Mouse (Mus musculus): Measurements from ENCODE around the gene Tgoln1.

Tgoln1 gene

DNA sequence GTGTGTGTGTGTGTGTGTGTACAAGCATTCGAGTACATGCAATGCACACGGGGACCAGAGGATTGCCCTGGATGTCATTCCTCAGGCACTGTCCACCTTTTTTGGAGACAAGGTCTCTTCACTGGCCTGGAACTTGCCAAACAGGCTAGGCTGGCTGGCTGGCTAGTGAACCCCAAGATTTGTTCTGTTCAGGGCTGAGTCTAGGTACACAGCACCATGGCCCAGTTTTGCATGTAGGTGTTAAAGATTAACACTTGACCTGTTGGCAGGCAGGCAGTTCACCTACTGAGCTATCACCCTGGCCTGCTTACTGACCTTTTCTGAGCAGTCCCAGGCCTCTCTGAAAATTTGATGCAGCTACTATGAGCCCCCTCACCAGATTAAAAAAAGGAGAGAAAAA is 13.6 kb upstream of the Tgoln1 start:
- DNase-seq (ENCODE audit: extremely low read depth, low read depth), result no peak

DNA sequence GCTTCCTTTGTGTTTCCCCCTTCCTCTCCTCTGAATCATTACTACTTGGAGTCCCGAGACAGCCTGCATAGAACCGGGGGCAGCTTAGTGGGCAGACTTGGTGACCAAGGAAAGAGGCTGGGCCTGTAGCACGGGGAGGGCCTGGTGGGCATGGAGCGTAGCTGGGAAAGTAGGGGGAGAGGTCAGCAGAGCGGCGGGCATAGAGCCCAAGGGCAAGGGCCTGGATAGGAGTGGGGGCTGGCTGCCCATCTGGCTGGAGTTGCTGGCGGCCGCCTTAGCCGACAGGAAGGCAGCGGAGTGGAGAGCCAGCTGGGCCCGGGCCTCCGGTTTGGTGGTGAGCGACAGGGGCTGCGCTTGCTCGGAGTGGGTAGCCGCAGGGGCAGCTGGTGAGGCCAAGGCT is 10.5 kb upstream of the Tgoln1 start:
- no peak for DNase-seq (ENCODE audit: extremely low read depth, low read depth)

DNA sequence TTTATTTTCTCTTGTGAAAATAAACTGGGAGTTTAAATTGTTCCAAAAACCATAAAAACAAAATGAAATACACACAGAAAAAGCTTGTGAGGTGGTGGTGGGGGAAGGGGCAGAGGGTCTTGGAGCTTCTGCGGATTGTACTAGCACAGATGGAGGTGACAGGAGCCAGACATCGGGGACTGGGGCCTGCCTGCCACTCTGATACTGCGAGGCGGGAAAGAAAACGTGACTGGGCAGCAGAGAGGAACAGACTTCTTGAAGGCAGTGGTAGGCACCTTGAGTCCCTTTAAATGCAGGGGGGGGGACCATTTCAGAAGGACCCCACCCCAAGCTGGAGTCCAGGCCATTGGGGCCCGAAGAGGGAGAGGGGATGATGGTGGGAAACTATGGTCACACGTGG is 9.6 kb upstream of the Tgoln1 start:
- no peak for DNase-seq (ENCODE audit: extremely low read depth, low read depth)

DNA sequence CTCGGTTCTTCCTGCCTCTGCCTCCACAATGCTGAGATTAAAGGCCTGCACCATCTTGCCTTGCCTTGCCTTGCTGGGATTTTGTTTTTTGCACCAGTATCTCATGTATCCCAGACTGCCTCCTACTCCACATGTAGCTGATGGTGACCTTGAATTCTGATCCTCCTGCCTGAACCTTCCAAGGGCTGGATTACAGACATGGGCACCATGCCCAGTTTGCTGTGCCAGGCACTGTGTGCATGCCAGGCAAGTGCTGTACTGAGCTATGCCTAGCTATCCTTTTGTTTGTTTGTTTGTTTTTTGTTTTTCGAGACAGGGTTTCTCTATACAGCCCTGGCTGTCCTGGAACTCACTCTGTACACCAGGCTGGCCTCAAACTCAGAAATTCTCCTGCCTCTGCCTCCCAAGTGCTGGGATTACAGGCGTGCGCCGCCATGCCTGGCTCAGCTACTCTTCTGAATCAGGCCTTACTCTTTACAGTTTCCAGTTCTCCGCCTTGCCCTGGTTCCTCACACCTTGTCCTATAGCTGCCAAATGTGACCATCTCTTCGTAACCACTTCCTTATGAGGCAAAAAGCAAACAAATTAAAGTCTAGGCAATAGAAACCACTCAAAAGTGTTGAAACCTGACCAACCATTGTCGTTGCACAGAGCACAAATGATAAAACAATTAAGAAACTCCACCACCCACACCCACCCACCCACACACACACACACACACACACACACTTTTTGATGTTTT is 7.0 kb upstream of the Tgoln1 start:
- no peak for DNase-seq (ENCODE audit: extremely low read depth, low read depth)

DNA sequence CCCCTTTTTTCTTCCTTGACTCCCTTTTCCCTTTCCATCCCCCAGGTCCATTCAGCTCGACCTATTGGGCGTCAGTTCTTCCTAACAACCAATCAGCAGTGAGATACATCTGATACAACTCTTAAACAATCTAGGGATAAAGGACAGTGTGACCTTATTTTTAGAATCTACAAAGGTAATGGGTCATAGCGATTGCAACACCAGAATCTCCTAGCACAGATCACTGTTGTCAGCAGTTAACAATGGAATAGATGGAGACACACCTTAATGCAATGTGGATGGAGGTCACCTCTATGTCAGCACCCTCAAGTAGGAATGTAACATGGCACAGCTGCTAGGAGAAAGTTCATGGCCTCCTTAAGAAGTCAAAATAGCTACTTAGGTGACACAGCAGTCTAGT is 6.1 kb upstream of the Tgoln1 start:
- no peak for DNase-seq (ENCODE audit: extremely low read depth, low read depth)

DNA sequence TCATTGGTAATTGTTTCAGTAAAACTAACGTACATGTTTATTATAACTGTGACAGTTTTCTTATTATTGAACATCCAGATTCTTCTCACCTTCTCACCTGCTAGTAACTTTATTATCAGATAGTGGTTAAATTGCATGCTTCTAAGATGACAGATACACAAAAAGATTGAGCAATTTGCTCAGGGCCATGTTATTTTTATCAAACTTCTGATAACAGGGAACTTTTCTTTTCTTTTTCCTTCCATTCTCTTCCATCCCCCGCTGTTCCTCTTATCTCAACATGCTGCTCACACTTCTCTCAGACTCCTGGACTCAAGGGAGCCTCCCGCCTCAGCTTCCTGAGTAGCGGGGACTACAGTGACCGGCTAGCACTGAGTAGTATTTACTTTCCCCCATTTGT is 4.1 kb upstream of the Tgoln1 start:
- no peak for DNase-seq (ENCODE audit: extremely low read depth, low read depth)

DNA sequence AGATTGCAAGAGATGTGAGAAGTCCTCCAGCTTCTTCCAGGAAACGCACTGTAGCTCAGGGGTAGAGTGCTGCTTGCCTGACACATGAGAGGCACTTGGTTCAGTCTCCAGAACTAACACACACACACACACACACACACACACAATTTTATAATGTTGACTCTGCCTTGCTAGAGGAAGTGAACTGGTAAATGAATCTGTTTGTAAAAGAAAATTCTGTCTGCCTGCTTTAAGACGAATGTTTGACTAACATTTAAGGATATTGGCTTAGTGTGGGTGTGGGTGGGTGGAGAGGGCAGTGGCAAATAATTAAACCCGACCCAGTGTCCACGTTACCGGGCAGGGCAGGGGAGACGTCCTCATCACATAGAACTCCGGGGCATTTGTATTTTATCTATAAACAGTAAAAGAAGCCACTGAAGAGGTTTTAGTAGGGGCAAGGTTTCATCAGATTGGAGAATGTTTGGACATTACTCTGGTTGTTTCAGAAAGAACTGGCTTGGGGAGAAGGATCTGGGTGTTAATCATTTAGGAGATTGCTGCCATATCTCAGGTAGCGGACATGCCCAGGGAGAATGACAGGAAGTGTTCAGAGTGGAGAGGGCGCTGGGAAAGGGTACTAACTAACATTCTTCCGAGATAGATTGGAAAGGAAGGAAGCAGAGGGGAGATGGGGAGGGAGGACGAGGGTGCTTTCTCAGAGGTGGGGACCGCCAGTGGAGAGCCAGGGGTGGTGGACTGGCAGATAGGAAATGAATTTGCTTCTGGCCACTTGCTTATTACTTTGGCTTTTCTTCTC is 3.1 kb upstream of the Tgoln1 start:
- DNase-seq (ENCODE audit: extremely low read depth, low read depth), result no peak

DNA sequence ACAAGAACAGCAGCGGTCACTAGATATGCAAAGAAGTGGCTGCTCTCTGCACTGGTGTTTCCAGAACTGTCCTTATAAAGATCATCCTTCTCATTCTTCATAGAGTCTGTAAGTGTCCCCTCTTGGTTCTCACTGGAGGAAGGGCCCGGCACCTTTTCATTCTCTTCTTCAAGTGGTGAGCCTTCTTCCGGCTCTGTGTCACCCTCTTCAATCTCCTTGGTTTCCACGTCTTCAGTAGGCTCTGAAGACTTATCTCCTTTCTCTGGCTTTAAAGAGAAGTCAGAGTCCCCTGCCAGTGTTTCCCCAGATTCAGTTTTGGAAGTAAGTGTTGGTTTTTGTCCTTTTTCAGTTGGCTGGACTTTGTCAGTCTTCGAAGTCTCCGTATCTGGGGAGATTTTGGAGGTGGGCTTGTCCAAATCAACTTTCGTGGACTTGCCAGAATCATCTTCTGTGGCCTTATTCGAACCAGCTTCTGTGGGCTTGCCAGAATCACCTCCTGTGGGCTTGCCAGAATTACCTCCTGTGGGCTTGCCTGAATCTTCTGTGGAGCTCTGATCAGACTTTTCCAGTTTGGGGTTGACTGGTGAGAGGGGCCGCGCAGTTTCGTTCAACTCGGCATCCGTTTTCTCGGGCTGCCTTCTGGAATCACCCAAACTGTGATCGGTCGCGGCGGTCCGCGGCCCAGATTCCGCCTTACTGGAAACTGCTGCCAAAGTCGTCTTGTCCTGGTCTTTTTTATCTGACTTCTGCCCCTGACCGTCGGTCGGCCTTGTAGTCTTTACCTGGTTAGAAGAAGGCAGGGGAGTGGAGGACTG is 1.0 kb downstream of the Tgoln1 start:
- no peak for DNase-seq (ENCODE audit: extremely low read depth, low read depth)

DNA sequence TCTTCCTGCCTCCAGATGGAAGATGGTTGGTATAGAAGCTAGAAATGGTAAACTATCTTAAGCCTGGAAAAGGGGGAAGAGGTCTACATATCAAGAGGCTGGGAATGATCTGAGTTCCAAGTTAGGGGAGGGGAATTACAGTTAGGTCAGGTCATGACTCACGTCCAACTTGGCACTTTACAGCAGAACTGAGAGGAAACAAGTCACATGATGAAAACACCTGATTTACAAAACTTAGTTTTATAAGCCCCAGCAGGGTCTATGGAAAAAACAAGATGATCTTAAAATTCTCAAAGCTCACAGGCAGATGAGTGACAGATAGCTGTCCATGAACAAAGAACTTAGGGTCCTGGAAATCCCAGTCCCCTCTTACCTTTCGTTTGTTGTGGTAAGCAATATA is 1.6 kb downstream of the Tgoln1 start:
- DNase-seq (ENCODE audit: extremely low read depth, low read depth), result no peak

DNA sequence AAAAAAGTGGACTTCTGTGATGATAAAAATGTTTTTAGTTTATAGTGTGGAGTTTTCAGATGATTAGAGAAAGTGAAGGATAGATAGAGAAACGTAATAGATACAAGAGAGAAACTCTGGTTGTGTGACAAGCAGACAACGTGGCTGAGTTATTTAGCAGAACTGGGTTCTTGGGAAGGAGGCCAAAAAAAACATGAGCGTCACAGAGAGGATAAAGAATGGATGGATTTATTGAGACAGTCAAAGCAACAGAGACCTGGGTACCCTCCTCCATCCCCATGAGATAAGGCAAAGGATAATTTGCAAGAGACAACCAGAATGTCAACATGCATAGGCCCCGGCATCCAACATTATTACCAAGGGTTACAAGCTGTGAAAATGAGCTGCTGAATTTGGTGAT is 6.5 kb downstream of the Tgoln1 start:
- DNase-seq (ENCODE audit: extremely low read depth, low read depth), result no peak

DNA sequence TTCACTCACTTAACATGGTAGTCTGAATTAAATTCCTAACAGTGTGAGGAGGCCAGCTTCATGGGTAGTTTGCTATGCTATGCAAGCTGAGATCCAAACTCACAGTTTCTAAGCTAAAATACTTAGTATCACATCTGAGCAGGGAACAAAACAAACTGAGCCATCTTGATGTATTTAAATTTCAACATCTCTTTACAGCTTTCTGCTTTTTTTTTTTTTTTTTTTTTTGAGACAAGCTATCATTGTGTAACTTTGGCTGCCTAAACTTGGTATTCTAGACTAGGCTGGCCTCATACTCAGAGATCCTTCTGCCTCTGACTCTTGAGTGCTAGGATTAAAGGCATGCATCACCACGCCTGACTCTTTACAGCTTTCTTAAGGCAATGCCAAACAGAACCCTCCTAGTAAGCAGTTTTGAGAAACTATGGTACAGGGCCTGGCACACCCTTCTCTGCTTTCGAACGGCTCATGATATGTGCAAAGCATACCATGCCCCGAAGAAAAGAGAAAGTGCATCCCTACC is 8.1 kb downstream of the Tgoln1 start:
- no peak for DNase-seq (ENCODE audit: extremely low read depth, low read depth)

DNA sequence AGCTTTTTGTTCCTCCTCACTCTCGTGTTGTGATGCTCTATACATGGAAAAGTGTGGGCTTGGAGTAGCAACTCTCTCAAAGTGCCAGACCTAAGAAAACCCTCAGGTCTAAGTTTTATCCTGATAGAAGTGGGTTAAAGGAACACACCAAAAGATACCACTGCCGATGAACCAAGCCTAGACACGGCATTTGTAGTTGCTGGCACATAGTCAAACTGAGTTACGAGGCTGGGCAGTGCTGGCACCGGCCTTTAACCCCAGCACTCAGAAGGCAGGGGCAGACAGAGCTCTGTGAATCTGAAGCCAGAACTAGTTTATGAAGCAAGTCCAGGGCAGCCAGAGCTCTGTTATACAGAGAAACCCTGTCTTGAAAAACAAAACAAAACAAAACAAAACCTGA is 9.1 kb downstream of the Tgoln1 start:
- no peak for DNase-seq (ENCODE audit: extremely low read depth, low read depth)

DNA sequence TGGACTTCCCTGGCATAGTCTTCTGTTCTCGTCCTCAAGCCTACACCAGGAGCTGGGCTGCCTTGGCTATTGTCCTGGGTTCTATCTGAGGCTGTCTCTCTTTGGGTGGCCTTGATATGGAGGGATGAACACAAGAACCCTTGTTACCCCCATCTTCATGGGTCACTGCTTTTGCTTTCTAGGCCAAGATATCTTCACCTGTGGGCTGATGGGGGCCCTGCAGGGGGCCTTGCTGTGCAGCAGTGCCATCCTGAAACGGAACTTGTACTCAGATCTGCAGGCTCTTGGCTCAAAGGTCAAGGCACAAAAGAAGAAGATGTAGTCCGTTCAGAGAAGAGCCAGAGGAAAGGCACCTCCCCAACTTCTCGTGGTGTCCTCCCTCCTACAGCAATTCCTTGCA is 9.7 kb downstream of the Tgoln1 start:
- DNase-seq (ENCODE audit: extremely low read depth, low read depth), result no peak

DNA sequence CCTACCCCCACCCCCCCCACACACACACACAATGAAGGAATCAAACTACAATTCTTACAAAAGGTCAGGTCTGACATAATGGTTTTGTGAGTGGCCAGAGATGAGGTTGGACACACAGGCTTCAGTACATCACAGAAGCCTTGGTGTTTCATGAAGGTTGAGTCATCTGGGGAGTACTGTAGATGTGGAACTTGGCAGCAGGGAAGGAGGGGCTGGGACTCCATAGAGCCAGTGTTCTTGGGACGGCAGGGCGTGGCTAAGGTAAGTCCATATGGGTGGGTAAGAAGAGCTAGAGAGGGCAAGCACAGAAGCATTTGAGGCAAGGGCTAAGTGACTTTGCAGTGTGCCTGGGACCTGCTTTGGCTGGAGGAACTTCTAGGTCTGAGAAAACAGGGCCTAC is 12.7 kb downstream of the Tgoln1 start:
- DNase-seq (ENCODE audit: extremely low read depth, low read depth), result no peak

DNA sequence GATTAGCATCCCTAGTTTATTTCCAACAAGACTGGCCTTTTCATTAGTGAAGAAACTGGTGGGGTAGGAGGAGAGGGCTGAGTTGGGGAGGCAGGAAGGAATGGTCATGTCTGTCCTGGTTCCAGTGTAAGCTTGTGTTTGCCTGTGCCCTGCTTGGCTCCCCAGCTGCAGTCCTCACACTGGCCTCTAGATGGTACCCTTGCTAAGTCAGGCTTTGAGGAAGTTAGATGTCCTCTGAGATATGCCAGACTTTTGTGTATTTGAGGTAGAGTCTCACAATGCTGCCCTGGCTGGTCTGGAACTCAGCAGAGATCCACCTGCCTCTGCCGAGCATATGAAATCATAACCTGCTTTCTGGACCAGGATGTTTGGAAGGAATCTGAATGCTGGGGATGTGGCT is 15.1 kb downstream of the Tgoln1 start:
- peak; percentile 85 for DNase-seq (ENCODE audit: extremely low read depth, low read depth)

DNA sequence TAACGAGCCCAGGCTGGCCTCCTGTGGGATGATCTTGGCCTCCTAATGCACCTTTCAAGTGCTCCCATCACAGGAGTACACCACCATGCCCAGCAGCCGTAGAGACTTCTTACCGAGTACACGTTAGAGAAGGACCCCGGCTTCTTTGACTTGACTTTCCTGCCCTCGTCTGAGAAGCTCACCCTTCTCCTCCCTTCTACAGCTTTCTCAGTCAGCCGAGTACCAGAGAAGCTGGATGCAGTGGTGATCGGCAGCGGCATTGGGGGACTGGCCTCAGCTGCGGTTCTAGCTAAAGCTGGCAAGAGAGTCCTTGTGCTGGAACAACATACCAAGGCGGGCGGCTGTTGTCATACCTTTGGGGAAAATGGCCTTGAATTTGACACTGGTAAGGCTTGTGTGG is 16.0 kb downstream of the Tgoln1 start:
- no peak for DNase-seq (ENCODE audit: extremely low read depth, low read depth)

DNA sequence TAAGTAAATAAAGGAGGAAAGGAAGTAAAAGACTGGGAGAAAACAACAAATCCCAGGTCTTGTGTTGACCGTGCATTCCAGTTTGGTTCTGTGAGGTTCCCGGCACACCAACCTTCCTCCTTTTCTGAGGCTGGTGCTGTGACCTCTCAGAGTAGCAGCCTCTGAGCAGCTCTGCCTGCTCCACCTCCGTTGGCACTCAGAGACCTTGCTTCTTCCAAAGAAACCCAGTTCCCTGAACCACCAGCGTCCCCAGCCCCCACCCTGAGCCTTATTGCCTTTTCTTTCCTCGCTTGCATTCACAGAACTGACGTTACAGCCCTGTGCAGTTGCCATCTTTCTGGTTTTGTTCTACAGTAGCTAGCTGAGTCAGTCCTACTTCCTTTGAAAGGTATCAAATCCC is 16.6 kb downstream of the Tgoln1 start:
- no peak for DNase-seq (ENCODE audit: extremely low read depth, low read depth)

DNA sequence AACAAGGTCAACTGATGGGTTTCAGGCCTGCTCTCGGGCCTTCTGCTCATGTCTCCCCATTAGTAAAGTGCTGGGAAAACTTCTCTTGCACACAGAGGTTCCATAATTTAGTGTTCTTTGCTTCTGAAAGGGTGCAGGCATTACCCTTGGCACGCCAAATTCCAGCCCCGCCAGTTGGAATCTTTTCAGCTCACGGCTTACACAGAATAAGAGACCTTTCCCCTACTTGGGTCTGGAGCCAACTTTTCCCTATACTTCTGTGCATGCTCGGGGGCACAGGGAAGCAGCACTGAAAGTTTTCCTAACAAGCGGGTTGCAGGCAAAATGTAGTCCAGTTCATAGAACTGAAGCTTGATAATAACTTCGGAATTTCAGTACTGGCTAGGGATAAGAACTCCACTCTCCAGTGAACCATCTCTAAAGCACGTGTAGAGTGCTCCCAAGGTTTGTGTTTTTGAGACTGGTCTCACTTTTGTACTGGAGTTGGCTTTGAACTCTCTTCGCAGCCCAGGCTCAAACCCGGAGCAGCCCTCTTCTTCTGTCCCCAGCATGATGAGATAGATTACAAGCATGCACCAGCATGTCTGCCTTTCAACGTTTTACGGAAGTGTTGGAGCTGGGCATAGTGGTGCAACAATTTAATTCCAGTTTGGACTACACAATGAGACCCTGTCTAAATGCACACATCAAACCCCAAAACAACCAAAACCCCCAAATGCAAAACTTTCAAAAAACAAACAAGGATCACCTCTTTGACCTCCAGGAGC is 17.8 kb downstream of the Tgoln1 start:
- DNase-seq (ENCODE audit: extremely low read depth, low read depth), result peak; percentile 56

DNA sequence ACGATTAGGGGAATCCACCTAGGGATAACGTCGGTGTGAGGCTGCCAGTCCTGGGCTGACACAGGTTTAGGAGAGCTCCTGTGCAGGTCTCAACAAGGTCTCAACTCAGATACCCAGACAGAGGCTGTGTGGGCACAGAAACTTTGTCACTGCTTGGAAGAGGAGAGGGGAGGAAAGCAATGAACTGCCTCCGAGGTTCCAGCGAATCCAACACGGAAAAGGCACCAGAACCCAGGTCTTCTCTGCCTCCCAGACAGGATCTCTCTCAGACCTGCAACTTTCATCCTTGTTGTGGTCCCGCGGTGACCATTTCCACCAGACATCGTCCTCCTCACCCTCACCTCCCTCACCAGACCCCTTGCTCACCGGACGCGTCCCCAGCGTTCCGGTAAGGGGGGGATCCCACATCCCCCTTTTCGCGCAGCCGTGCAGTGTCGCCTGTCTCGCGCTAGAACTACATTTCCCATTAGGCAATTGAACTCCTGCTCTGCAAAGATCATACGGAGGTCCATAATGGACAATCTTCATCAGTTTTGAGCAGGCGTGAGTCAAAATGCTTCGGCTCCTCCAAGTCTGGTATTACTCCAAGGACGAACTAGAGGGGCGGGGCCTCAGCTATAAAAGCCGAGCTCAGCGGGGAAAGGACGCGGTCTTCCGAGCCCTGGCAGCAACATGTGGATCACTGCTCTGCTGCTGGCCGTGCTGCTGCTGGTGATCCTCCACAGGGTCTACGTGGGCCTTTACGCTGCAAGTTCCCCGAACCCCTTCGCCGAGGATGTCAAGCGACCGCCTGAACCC is 18.6 kb downstream of the Tgoln1 start, which contains the start of the genes Elmod3 and Retsat:
Elmod3 (minus strand) TSS at position 458 of the 798 bp plus-strand sequence.
Retsat (plus strand) TSS at position 520 of the 798 bp plus-strand sequence.
- peak; percentile 98 for DNase-seq (ENCODE audit: extremely low read depth, low read depth)

Measured in MEL-GATA-1-ER (cell line).